Mouse (Mus musculus) cerebral cortex, adult 2 months (tissue): Measurements from ENCODE around the gene E2f6.

ENCODE experiments used
- WGBS: fragments of 180-500 bp; shearing (Covaris S2); methylation state at CpG from one replicate; pipeline ENCODE4 v1.1.7; 2018; 5-methylcytosine and 5-hydroxymethylcytosine counted together

Gene E2f6

GRCm38 (mm10) chr12:16800259-16800958 lies 10.4 kb upstream of the E2f6 start, which contains the start of gene Greb1:
Gene Greb1, minus strand, starts transcription at chr12:16800886.
- under 1% methylated on average over 53 of the region's 53 CpGs for WGBS

GRCm38 (mm10) chr12:16800959-16801315 lies 9.8 kb upstream of the E2f6 start:
- WGBS = 10% methylated on average over 12 of the region's 12 CpGs

- 74% methylated on average over 5 of the region's 5 CpGs for WGBS
Measured at GRCm38 (mm10) chr12:16803237-16803955, 7.4 kb upstream of the E2f6 start.

- WGBS = 86% methylated on average over 5 of the region's 5 CpGs
Measured at GRCm38 (mm10) chr12:16803956-16804430, 6.8 kb upstream of the E2f6 start.

- 10% methylated on average over 5 of the region's 5 CpGs for WGBS
Measured at GRCm38 (mm10) chr12:16805511-16805910, 5.3 kb upstream of the E2f6 start.

- 39% methylated on average over 3 of the region's 3 CpGs for WGBS
Measured at GRCm38 (mm10) chr12:16808045-16808444, 2.7 kb upstream of the E2f6 start.

- WGBS = 2% methylated on average over 15 of the region's 15 CpGs
Measured at GRCm38 (mm10) chr12:16811477-16811876, 714 bp downstream of the E2f6 start.

GRCm38 (mm10) chr12:16817147-16817546 lies 6.4 kb downstream of the E2f6 start:
- WGBS = 95% methylated on average over 4 of the region's 4 CpGs

- WGBS = 63% methylated on average over 11 of the region's 11 CpGs
Measured at GRCm38 (mm10) chr12:16818513-16818912, 7.8 kb downstream of the E2f6 start.

GRCm38 (mm10) chr12:16820761-16821160 lies 10.0 kb downstream of the E2f6 start:
- 61% methylated on average over 7 of the region's 7 CpGs for WGBS

GRCm38 (mm10) chr12:16822181-16822734 lies 11.5 kb downstream of the E2f6 start:
- WGBS = 97% methylated on average over 10 of the region's 10 CpGs

- WGBS = 100% methylated on average over 1 of the region's 1 CpGs
Measured at GRCm38 (mm10) chr12:16823701-16824100, 12.9 kb downstream of the E2f6 start.

- WGBS = 49% methylated on average over 6 of the region's 6 CpGs
Measured at GRCm38 (mm10) chr12:16828505-16828904, 17.7 kb downstream of the E2f6 start.

GRCm38 (mm10) chr12:16829785-16830184 lies 19.0 kb downstream of the E2f6 start:
- WGBS = 77% methylated on average over 2 of the region's 2 CpGs

- 64% methylated on average over 4 of the region's 4 CpGs for WGBS
Measured at GRCm38 (mm10) chr12:16831071-16831470, 20.3 kb downstream of the E2f6 start.

GRCm38 (mm10) chr12:16834701-16835100 lies 23.9 kb downstream of the E2f6 start:
- WGBS = 84% methylated on average over 11 of the region's 11 CpGs

GRCm38 (mm10) chr12:16836188-16836587 lies 25.4 kb downstream of the E2f6 start:
- 17% methylated on average over 9 of the region's 9 CpGs for WGBS

GRCm38 (mm10) chr12:16837766-16838165 lies 27.0 kb downstream of the E2f6 start:
- 52% methylated on average over 4 of the region's 4 CpGs for WGBS

- 50% methylated on average over 8 of the region's 8 CpGs for WGBS
Measured at GRCm38 (mm10) chr12:16840842-16841782, 30.3 kb downstream of the E2f6 start.

GRCm38 (mm10) chr12:16844623-16845592 lies 34.1 kb downstream of the E2f6 start:
- 41% methylated on average over 14 of the region's 14 CpGs for WGBS
